Mouse (Mus musculus) intestine, embryonic 16.5 days (tissue): ENCODE results near the gene Sec14l3. TPM values are rescaled to one million over a fixed set of nuclear protein-coding genes. Genes with fewer than 3 reads are reported as not detected.
A peak's percentile ranks its signal among the peaks of the same experiment; 100 is the strongest.
"Not testable (repeated sequence)": the region's sequence is repeated elsewhere in the genome, so short reads cannot be mapped to it uniquely, and the experiment has no call there.

Experiments used
- ATAC-seq: fragments of 200-750 bp; cut with Nextera tagmentation; 2 replicates; pipeline ENCODE4 v1.8.0; 2017; ENCODE audit warnings: moderate TSS enrichment, moderate library complexity
- H3K27ac ChIP-seq: fragments of 300-500 bp; sonication (generic); 2 replicates; pipeline ENCODE4 v1.5.1; 2014; ENCODE audit warnings: mild to moderate bottlenecking, low read length
- H3K27me3 ChIP-seq: fragments of 300-500 bp; sonication (generic); replicated peaks from 2 replicates; pipeline ENCODE4 v1.6.1; 2014; ENCODE audit warnings: low read length, control low read depth, mixed read lengths; ENCODE audit not compliant: control insufficient read depth, insufficient read depth
- H3K36me3 ChIP-seq: fragments of 300-500 bp; sonication (generic); 2 replicates; pipeline ENCODE4 v1.6.1; 2014; ENCODE audit warnings: low read length, control low read depth; ENCODE audit not compliant: control insufficient read depth, insufficient read depth
- H3K4me1 ChIP-seq: fragments of 300-500 bp; sonication (generic); 2 replicates; pipeline ENCODE4 v1.6.1; 2014; ENCODE audit warnings: low read length, control low read depth, mixed read lengths; ENCODE audit not compliant: control insufficient read depth, insufficient read depth
- H3K4me2 ChIP-seq: fragments of 300-500 bp; sonication (generic); 2 replicates; pipeline ENCODE4 v1.6.1; 2014; ENCODE audit warnings: low read depth, low read length, control low read depth
- H3K4me3 ChIP-seq: fragments of 300-500 bp; sonication (generic); 2 replicates; pipeline ENCODE4 v1.5.1; 2014; ENCODE audit warnings: mild to moderate bottlenecking, low read length
- H3K9ac ChIP-seq: fragments of 300-500 bp; sonication (generic); 2 replicates; pipeline ENCODE4 v1.6.1; 2014; ENCODE audit warnings: low read depth, low read length
- H3K9me3 ChIP-seq: fragments of 300-500 bp; sonication (generic); 2 replicates; pipeline ENCODE4 v1.6.1; 2016; ENCODE audit warnings: low read length, control low read depth; ENCODE audit not compliant: control insufficient read depth
- WGBS: fragments of 180-500 bp; shearing (Covaris S2); extraction: QIAGEN DNeasy Blood & Tissue Kit; methylation state at CpG from one replicate; pipeline ENCODE4 v1.1.7; 2014; 5-methylcytosine and 5-hydroxymethylcytosine counted together
- polyA plus RNA-seq: library from polyadenylated mRNA; unstranded; fragments of >200 nt; fragmentation: Nextera tagmentation; extraction: Ambion mirVana; gene quantifications from 2 replicates; pipeline ENCODE4 v1.2.1, GENCODE M21; 2015

Gene Sec14l3
- not detected in 2 replicates for polyA plus RNA-seq

DNA sequence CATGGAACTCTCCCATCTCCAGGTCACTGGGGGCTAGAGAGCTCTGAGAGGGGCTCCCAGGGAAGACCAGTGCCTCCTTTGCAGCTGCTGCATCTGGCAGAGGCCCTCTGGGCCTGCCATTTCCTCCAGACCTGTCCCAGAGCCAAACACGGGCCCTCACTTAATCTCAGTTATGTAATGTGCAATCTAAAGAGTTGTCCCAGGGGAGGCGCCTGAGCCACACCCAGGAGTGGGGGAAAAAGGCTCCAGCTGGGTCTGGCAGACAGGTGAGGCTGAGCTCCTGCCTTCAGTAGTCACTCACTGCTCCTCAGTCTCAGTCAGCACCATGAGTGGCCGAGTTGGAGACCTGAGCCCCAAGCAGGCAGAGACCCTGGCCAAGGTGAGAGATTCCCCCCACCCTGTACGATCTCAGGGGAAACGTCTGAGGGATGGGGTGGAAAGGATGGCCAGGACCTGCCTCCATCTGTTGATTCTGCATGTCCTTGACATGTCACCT is at the start of gene Sec14l3:
Sec14l3 (plus strand) TSS at position 215 of the 496 bp plus-strand sequence.
- ATAC-seq = no peak
- no peak within 1 kb of the TSS for H3K4me2 ChIP-seq
- no peak within 1 kb of the TSS for H3K4me3 ChIP-seq
- no peak within 1 kb of the TSS for H3K27ac ChIP-seq
- no peaks in the 10 kb centered on the region for H3K27me3 ChIP-seq
- 54% methylated on average over 5 of the region's 5 CpGs for WGBS
- H3K4me1 ChIP-seq = no peaks in the 10 kb centered on the region
- no peaks in the 10 kb centered on the region for H3K36me3 ChIP-seq
- H3K9me3 ChIP-seq = no peaks in the 10 kb centered on the region
- H3K9ac ChIP-seq = no peak within 1 kb of the TSS

DNA sequence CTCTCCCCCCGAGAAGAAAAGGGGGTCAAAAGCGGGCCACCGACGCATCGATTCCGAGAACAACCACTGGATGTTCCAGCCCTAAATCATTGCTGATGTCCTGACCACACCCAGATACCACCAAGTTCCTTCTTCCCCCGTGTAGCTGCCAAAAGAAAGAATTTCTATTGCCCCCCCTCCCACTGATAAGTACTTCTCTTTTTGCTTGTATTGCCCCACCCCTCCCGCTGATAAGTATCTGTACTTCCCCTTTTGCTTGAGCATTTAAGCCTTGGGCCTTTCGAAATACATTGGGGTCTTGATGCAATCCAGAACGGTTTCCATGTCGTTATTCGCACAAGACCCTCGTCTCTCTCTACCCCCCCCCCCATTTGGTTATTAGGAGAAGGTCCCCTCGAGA is 48.8 kb upstream of the Sec14l3 start:
- not testable (repeated sequence) for H3K4me1 ChIP-seq, H3K4me3 ChIP-seq, H3K27ac ChIP-seq, H3K9me3 ChIP-seq, H3K4me2 ChIP-seq, ATAC-seq, H3K36me3 ChIP-seq, H3K27me3 ChIP-seq, H3K9ac ChIP-seq
- 89% methylated on average over 14 of the region's 14 CpGs for WGBS

DNA sequence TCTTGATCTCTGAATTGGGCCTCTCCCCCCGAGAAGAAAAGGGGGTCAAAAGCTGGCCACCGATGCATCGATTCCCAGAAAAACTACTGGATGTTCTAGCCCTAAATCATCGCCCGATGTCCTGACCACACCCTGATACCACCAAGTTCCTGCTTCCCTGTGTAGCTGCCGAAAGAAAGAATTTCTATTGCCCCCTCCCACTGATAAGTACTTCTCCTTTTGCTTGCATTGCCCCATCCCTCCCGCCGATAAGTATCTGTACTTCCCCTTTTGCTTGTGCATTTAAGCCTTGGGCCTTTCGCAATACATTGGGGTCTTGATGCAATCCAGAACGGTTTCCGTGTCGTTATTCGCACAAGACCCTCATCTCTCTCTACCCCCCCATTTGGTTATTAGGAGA is 42.5 kb upstream of the Sec14l3 start:
- not testable (repeated sequence) for H3K4me2 ChIP-seq, ATAC-seq, H3K9ac ChIP-seq, H3K27ac ChIP-seq, H3K4me1 ChIP-seq, H3K27me3 ChIP-seq, H3K4me3 ChIP-seq, H3K36me3 ChIP-seq, H3K9me3 ChIP-seq
- 84% methylated on average over 13 of the region's 13 CpGs for WGBS

DNA sequence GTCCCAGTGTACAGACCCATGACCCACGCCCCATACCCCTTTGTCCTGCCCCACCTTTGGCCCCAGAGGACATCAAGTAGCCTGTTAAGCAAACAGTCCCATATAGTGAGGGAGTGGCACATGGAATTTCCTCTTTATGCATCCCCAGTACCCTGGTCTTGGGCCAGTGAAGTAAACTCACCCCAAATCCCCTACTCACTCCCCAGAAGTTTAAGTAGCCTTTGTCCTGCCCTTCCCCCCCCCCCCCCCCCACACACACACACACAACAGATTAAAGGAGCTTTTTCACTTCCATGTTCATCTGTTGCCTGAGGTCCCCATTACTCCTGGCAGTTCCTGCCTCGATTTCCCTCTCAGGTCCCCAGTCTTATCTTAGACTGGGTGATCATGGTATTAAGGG is 41.3 kb upstream of the Sec14l3 start:
- Histone ChIP-seq H3K4me3 (no peak overlapping the region), H3K27me3 (no peaks in the 10 kb centered on the region), H3K4me2 (no peak overlapping the region), H3K36me3 (no peaks in the 10 kb centered on the region), H3K9me3 (no peaks in the 10 kb centered on the region), H3K27ac (no peak overlapping the region), H3K4me1 (no peaks in the 10 kb centered on the region), H3K9ac (no peak overlapping the region)
- ATAC-seq = no peak
- WGBS = 66% methylated on average over 2 of the region's 2 CpGs

DNA sequence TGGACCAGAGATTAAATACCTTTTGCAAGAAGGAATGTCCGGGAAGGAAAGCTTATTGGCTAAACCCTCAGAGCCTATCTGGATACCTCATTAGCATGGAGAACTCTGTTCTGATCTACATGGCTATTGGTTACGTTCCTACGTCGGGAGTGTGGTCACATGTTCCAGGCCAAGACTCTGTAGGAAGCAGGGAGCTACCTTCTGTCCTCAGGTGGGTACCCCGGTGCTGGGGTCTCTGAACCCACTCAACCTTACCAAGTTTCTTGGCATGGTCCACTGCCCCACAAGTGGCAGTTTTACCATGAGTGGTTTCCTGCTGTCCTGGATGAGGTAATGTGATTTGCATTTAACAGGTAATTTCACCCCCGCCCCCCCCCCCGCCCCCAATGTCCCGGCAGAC is 37.6 kb upstream of the Sec14l3 start:
- Histone ChIP-seq H3K9me3 (no peaks in the 10 kb centered on the region), H3K9ac (no peak overlapping the region), H3K36me3 (no peaks in the 10 kb centered on the region), H3K4me1 (no peaks in the 10 kb centered on the region), H3K4me3 (no peak overlapping the region), H3K27me3 (no peaks in the 10 kb centered on the region), H3K4me2 (no peak overlapping the region), H3K27ac (no peak overlapping the region)
- no peak for ATAC-seq
- 75% methylated on average over 8 of the region's 8 CpGs for WGBS

DNA sequence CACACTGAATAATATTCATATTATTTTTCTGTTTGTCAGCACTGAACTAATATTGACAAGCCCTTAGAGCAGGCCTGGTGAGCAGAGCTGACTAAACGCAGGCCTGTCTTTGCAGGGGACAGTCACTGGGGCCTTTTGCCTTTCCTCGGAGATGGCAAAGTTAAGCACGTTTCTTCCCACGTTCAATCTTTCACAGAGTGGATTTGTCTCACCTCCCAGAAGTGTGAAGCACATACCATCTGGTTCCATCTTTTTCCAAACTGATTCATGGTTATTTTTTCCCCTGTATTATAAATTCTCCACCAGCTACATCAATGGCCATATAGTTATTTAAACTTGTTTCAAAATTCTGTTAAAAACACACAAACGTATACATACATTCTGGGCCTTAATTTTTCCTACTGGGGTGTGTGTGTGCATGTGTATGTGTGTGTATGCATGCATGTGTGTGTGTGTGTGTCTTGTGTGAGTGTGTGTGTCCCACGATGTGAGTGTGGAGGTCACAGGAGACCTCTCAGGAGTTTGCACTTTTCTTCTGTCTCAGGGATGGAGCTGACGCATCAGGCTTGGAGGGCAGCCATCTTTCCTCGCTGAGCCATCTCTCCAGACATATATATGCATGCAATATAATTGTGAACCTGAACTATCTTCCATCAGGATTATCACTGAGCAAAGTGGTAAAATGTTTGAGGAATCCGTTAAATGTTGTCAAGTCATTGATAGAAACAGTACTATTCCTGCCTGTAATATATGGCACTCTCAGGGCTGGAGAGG is 36.9 kb upstream of the Sec14l3 start:
- no peak overlapping the region for H3K9ac ChIP-seq
- 64% methylated on average over 9 of the region's 9 CpGs for WGBS
- H3K36me3 ChIP-seq = no peaks in the 10 kb centered on the region
- no peak overlapping the region for H3K4me3 ChIP-seq
- no peaks in the 10 kb centered on the region for H3K9me3 ChIP-seq
- H3K27me3 ChIP-seq = no peaks in the 10 kb centered on the region
- no peak overlapping the region for H3K4me2 ChIP-seq
- no peak overlapping the region for H3K27ac ChIP-seq
- H3K4me1 ChIP-seq = no peaks in the 10 kb centered on the region
- ATAC-seq = no peak

DNA sequence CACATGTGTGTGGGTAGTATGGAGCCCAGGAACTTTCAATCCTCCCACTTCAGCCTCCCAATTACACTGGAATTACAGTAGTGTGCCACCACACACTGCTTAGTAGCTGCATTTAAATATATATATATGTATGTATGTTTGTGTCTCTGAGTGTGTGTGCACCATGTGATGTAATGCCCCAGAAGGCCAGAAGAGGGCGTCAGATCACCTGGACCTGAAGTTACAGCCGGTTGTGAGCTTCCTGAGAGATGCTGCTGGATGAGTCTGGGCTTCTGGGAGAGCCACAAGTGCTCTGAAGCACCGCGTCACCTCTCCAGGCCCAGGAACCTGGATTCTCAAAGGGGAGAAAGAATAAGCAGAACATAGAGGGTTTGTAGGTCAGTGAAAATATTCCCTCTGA is 35.3 kb upstream of the Sec14l3 start:
- H3K36me3 ChIP-seq = no peaks in the 10 kb centered on the region
- no peaks in the 10 kb centered on the region for H3K27me3 ChIP-seq
- no peak overlapping the region for H3K4me2 ChIP-seq
- WGBS = 72% methylated on average over 4 of the region's 4 CpGs
- no peak overlapping the region for H3K27ac ChIP-seq
- no peak overlapping the region for H3K4me3 ChIP-seq
- H3K9me3 ChIP-seq = no peaks in the 10 kb centered on the region
- H3K4me1 ChIP-seq = no peaks in the 10 kb centered on the region
- no peak for ATAC-seq
- H3K9ac ChIP-seq = no peak overlapping the region

DNA sequence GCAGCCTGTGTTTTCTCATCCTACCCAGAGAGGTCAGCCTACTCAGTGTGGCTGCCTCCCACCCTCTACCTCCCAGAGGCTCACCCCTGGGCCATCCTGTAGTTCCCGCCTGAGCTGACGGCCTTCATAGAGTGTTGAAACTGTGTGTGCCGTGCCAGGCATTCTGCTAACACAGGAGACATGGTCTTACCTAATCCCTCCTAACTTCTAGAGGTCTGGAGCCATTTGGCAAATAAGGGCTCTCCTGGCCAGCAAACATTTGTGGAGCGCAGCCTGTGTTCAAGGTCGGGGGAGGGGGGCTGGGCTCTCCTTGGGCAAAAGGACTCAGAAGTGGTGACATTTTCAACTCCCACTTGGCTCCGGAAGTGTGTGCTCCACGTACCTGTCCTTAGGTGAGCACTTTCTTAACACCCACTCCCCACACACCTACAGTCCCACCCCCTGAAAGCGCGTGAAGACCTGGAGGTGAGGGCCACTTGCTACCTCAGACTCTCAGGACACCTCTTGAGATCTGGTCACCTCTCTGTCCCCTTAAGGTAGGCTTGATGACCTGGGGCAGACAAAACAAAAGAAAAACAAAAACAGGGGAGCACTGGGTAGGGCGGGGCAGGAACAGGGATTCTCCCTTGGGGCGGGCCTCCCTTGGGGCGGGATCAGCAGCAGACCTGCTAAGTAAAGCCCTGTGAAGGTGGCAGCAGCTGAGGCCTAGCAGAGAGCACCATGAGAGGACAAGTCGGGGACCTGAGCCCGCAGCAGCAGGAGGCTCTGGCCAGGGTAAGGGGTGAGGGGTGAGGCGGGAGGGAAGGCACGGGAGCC is 33.3 kb upstream of the Sec14l3 start, which contains the start of gene Sec14l4:
Sec14l4 (plus strand) TSS at position 337 of the 816 bp plus-strand sequence.
- no peak within 1 kb of the TSS for H3K27ac ChIP-seq
- H3K36me3 ChIP-seq = no peaks in the 10 kb centered on the region
- no peaks in the 10 kb centered on the region for H3K9me3 ChIP-seq
- peak; percentile 66; the same call in 1 of the 2 replicates for ATAC-seq
- H3K27me3 ChIP-seq = no peaks in the 10 kb centered on the region
- 30% methylated on average over 16 of the region's 16 CpGs for WGBS
- 0 out of 2 replicates have a peak within 1 kb of the TSS, but pooled peaks have one; percentile 32 for H3K9ac ChIP-seq
- H3K4me3 ChIP-seq = no peak within 1 kb of the TSS
- no peaks in the 10 kb centered on the region for H3K4me1 ChIP-seq
- no peak within 1 kb of the TSS for H3K4me2 ChIP-seq

DNA sequence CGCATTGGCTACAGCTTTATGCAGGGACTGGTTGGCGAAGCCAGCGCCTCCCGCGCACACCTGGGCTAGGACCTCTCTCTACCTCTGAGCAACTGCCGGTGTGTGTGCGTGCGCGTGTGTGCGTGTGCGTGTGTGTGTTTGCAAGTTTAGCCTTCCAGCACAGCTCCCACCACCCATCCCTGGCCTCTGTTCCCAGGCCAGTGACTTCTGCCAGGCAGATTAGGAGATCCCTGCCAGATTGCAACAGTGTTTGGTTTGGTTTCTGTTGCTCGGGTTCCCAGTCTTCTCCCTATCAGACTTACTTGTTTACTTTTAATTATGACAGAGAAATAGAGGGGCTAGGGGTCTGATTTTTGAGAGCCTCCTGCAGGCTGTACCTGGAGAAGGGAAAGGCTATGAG is 32.7 kb upstream of the Sec14l3 start:
- no peaks in the 10 kb centered on the region for H3K36me3 ChIP-seq
- H3K27me3 ChIP-seq = no peaks in the 10 kb centered on the region
- no peaks in the 10 kb centered on the region for H3K4me1 ChIP-seq
- no peaks in the 10 kb centered on the region for H3K9me3 ChIP-seq
- H3K27ac ChIP-seq = no peak overlapping the region
- WGBS = 33% methylated on average over 12 of the region's 12 CpGs
- H3K4me3 ChIP-seq = no peak overlapping the region
- H3K4me2 ChIP-seq = no peak overlapping the region
- peak; percentile 14; the same call in 1 of the 2 replicates for ATAC-seq
- H3K9ac ChIP-seq = 0 out of 2 replicates have a peak overlapping the region, but pooled peaks have one; percentile 32
